Mouse (Mus musculus): ENCODE data around the gene Znrf3. TPM values are rescaled to one million over a fixed set of nuclear protein-coding genes. Genes with fewer than 3 reads are reported as not detected.
"Not testable (repeated sequence)": the region's sequence is repeated elsewhere in the genome, so short reads cannot be mapped to it uniquely, and the experiment has no call there.

Znrf3 gene
- polyA plus RNA-seq (2015; fragmentation: Nextera tagmentation; extraction: Ambion mirVana): 7.0 and 8.0 TPM in 2 replicates

DNA sequence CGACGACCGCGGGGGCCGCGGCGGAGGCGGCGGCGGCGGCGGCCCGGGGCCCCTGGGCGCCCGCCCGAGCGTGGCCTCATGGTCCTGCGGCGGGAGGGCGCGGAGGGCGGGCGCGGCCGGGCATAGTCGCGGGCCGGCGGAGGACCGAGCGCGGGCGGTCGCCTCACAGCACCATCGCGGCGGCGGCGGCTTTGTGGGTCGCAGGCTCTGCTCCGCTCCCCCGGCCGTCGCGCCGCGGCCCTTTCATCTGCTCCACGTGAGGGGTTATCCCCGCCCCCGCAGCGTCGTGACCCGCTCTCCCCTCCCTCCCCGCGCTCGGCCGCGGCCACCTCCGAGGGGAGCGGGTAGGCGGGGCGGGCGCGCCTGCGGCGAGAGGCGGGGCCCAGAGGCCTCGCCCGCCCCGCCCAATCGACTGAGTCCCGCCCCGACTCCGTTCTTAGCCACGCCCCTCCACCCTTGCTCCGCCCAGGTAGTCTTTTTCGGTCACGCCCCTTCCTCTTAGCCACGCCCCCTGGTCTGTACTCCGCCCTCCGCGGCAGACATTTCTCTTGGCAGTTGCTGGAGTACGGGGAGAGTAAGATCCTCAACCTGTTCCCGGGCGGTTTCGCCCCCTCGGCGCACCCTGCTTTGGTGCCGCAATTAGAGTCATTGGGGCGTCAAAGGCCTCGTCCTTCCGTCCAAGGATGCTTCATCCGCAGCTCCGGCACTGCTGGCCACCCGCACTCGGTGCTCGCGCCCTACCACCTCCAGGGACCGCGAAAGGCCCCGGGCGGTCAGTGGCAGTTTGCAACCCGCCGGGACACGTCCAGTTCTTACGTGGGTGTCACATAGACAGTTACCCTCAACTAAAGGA is at the start of gene Znrf3:
Gene Znrf3, minus strand, starts transcription at position 249 of the 853 bp plus-strand sequence.
- Histone ChIP-seq H3K4me1 (replicated peaks) (peaks cover 23% of the 10 kb centered on the region), H3K4me2 (peak within 1 kb of the TSS; percentile 87), H3K9me3 (no peaks in the 10 kb centered on the region), H3K36me3 (no peaks in the 10 kb centered on the region), H3K27ac (replicated peaks) (peak within 1 kb of the TSS; percentile 72), H3K4me3 (peak within 1 kb of the TSS; percentile 89), H3K27me3 (no peaks in the 10 kb centered on the region), H3K9ac (peak within 1 kb of the TSS; percentile 78)
- ATAC-seq (ENCODE audit: low FRiP score, low read depth): peak; percentile 94
- WGBS: under 1% methylated on average over 44 of the region's 106 CpGs

DNA sequence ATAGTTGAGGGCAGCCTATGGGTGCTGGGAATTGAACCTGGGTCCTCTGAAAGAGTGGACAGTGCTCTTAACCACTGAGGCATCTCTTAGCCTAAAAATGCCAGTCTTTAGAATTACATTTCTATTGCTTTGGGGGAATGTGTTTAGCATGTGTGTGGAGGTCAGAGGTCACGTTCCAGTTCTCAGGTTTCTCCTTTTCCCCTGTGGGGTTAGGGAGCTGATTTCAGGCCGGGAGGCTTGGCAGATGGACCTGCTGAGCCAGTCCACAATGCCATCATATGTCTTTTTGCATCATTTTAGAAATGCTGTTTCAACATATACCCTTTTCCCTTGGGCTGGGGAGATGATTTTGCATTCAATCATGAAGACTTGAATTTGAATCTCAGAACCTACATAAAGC is 49.2 kb upstream of the Znrf3 start:
- no peak overlapping the region for H3K4me3 ChIP-seq
- H3K27me3 ChIP-seq: no peaks in the 10 kb centered on the region
- WGBS: 66% methylated on average over 2 of the region's 2 CpGs
- H3K27ac ChIP-seq (replicated peaks): no peak overlapping the region
- H3K9ac ChIP-seq: no peak overlapping the region
- H3K4me1 ChIP-seq (replicated peaks): no peaks in the 10 kb centered on the region
- H3K4me2 ChIP-seq: no peak overlapping the region
- H3K9me3 ChIP-seq: no peaks in the 10 kb centered on the region
- no peak for ATAC-seq (ENCODE audit: low FRiP score, low read depth)
- no peaks in the 10 kb centered on the region for H3K36me3 ChIP-seq

DNA sequence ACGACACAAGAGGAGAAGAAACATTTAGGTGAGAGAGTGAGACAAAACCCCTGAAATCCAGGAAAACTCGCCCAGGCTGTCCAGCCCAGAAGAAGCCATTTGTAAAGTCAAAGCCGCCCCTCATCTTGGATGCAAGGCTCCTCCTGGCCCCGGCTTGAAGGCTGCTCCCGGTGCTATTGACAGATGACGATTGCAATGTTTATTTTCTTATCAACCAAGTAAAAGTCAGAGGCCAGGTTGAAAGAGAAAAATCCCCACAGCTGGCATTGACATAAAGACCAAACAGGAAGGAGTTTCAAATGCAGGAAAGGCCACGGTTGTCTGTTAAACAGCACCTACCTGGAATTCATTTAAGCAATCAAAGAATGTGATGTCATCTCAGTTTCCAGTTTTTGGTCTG is 47.3 kb upstream of the Znrf3 start:
- ATAC-seq (ENCODE audit: low FRiP score, low read depth): no peak
- no peak overlapping the region for H3K27ac ChIP-seq (replicated peaks)
- H3K27me3 ChIP-seq: no peaks in the 10 kb centered on the region
- H3K4me3 ChIP-seq: no peak overlapping the region
- no peaks in the 10 kb centered on the region for H3K9me3 ChIP-seq
- WGBS: 82% methylated on average over 7 of the region's 7 CpGs
- no peak overlapping the region for H3K4me2 ChIP-seq
- no peaks in the 10 kb centered on the region for H3K36me3 ChIP-seq
- H3K4me1 ChIP-seq (replicated peaks): no peaks in the 10 kb centered on the region
- H3K9ac ChIP-seq: no peak overlapping the region

DNA sequence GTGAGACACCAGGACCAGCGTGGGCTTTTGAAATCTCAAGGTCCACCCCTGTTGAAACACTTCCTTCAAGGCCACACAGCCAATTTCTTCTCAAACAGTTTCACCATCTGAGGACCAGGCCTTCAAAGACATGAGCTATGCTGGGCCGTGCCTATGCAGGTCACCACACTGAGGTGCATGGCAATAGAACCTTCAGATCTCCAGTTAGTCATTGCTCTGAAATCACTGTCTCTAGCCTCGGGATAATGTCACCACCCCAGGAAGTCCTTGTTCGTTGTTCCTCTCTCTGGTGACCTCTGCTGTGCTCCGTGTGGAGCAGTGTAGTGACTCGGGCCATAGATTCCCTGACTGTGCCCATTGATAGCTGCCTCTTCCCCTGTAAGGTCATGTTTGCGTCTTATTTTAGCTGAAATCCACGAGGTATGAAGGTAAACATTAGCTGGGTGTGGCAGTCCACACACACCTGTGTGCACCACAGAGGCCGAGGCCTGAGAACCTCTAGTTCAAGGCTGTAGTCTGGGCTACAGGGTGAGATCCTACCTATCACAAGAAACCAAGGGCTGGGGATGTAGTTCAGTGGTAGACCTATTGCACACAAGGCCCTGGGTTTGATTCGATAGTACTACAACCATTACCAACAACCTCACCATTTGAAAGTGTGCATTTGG is 46.5 kb upstream of the Znrf3 start:
- H3K36me3 ChIP-seq: no peaks in the 10 kb centered on the region
- H3K4me1 ChIP-seq (replicated peaks): no peaks in the 10 kb centered on the region
- no peak overlapping the region for H3K9ac ChIP-seq
- H3K27ac ChIP-seq (replicated peaks): no peak overlapping the region
- H3K27me3 ChIP-seq: no peaks in the 10 kb centered on the region
- H3K4me3 ChIP-seq: no peak overlapping the region
- 82% methylated on average over 10 of the region's 10 CpGs for WGBS
- no peak overlapping the region for H3K4me2 ChIP-seq
- no peaks in the 10 kb centered on the region for H3K9me3 ChIP-seq
- no peak for ATAC-seq (ENCODE audit: low FRiP score, low read depth)

DNA sequence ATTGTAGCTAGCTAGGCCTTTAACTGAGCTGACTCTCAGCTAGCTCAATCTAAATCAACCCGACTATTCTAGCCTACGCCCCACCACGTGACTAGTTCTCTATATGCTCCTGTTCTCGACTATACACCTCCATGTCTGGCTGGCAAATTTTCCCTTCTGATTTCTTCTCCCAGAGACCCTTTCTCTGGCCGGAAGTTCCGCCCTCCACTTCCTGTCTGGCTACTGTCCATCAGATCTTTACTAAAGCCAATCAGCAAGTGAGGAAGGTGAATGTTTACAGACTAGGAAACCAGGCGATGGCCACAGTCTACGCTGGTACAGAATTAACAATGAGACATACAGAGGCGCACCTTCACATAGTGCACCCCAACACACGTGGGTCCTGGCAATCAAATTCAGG is 44.8 kb upstream of the Znrf3 start:
- H3K27ac ChIP-seq (replicated peaks); H3K4me2 ChIP-seq; H3K27me3 ChIP-seq; ATAC-seq (ENCODE audit: low FRiP score, low read depth); H3K36me3 ChIP-seq; H3K9ac ChIP-seq; H3K4me3 ChIP-seq; H3K4me1 ChIP-seq (replicated peaks); H3K9me3 ChIP-seq: not testable (repeated sequence)
- WGBS: 91% methylated on average over 10 of the region's 10 CpGs

DNA sequence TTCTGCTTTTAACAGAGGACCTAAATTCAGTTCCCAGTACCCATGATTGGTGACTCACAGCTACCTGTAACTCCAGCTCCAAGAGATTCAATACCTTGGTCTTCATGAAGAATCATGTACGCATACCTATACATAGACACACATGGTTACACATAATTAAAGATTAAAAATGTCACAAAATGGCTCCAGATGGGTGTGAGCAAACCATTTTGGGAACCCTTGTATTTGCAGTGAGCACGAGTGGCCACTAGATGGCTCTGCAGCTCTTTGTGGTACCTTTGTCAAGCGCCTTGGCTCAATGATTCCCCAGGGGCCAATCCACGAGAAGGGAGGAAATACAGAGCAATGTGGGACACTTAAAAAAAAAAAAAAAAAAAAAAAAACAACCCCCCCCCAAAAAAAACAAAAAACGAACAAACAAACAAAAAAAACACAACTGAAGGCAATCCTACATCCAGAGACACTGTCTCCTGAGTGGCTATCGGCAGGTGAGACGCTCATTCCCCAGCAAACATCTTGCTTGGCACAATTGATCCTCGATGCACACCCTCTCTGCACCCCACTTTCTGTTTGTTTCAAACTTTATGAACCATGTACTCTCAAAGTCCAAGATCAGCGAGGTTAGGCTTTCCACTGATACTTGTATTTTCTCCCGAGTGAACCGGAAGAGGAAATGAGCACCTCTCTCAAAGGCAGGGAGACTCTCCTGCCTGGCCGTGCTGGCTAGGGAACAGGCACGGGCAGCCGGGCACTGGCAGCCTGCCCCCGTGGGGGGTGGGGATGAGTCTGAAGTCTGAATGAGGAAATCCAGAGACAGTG is 40.8 kb upstream of the Znrf3 start:
- Histone ChIP-seq H3K27ac (replicated peaks) (0 out of 2 replicates have a peak overlapping the region, but pooled peaks have one; percentile 33), H3K4me1 (replicated peaks) (peaks cover 5% of the 10 kb centered on the region; the same call in 1 of the 2 replicates), H3K4me3 (peak overlapping the region; percentile 42), H3K9ac (peak overlapping the region; percentile 43), H3K4me2 (peak overlapping the region; percentile 68), H3K36me3 (no peaks in the 10 kb centered on the region), H3K9me3 (no peaks in the 10 kb centered on the region), H3K27me3 (no peaks in the 10 kb centered on the region)
- WGBS: 17% methylated on average over 15 of the region's 15 CpGs
- ATAC-seq (ENCODE audit: low FRiP score, low read depth): peak; percentile 78; the same call in 1 of the 2 replicates

DNA sequence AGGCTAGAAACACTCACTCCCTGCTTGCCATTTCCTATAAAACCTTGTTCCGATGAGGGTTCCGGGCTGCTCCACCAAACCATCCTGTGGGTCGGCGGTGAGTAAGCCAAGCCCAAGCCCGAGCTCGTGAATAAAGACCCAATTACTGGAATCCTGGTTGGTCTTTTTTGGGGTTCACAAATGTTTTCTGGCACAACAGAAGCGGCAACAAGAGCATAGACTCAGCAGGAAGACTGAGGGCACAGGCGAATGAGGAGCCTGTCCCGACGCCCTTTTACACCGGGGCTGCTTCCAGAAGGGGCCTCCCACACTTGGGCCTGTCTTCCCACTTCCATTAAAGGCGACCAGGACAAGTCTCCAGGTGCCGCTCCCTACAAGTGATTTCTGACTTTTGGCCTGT is 37.9 kb upstream of the Znrf3 start:
- H3K36me3 ChIP-seq: no peaks in the 10 kb centered on the region
- no peak for ATAC-seq (ENCODE audit: low FRiP score, low read depth)
- no peak overlapping the region for H3K27ac ChIP-seq (replicated peaks)
- no peak overlapping the region for H3K4me2 ChIP-seq
- no peaks in the 10 kb centered on the region for H3K9me3 ChIP-seq
- peaks cover 5% of the 10 kb centered on the region; the same call in 1 of the 2 replicates for H3K4me1 ChIP-seq (replicated peaks)
- no peaks in the 10 kb centered on the region for H3K27me3 ChIP-seq
- H3K9ac ChIP-seq: no peak overlapping the region
- WGBS: 87% methylated on average over 13 of the region's 13 CpGs
- H3K4me3 ChIP-seq: no peak overlapping the region

DNA sequence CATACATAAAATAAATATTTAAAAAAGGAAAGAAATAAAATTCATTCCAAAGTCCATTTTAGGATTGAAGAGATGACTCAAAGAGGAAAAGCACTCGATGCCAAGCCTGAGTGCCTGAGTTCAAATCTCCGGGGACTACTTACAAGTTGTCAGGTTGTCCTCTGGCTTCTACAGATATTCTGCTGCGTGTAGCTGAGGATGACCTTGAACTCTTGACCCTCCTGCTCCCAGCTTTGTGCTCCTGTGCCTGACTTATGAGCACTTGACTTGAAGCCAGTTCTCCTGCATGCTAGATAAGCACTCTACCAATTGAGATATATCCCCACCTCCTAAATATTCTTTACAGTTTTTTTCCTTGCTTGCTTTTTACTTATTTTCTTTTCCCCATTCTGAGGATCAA is 34.2 kb upstream of the Znrf3 start:
- 91% methylated on average over 3 of the region's 3 CpGs for WGBS
- H3K9ac ChIP-seq: no peak overlapping the region
- H3K4me3 ChIP-seq: no peak overlapping the region
- no peak overlapping the region for H3K4me2 ChIP-seq
- no peaks in the 10 kb centered on the region for H3K27me3 ChIP-seq
- H3K27ac ChIP-seq (replicated peaks): no peak overlapping the region
- no peak for ATAC-seq (ENCODE audit: low FRiP score, low read depth)
- H3K36me3 ChIP-seq: no peaks in the 10 kb centered on the region
- no peaks in the 10 kb centered on the region for H3K9me3 ChIP-seq
- no peaks in the 10 kb centered on the region for H3K4me1 ChIP-seq (replicated peaks)

DNA sequence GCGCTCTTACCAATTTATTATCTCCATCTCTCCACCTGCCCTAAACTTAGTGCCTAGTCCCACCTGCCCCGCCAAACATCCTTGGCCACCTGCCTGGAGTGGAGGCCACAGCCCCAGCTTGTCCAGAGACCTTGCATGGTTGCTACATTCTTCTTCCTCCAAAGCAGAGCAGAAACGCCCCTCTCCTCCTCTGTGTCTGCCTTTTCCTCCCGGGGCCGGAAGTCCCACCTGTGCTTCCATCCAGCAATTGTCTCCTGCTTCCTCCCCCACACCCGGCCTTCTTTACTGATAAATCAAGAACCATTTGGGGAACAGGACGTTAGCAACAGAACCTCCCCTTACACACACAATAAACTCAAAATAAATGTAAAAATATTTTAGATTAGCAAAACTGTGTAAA is 33.5 kb upstream of the Znrf3 start:
- no peak for ATAC-seq (ENCODE audit: low FRiP score, low read depth)
- WGBS: 93% methylated on average over 7 of the region's 7 CpGs
- Histone ChIP-seq H3K36me3 (no peaks in the 10 kb centered on the region), H3K4me2 (no peak overlapping the region), H3K9me3 (no peaks in the 10 kb centered on the region), H3K4me3 (no peak overlapping the region), H3K9ac (no peak overlapping the region), H3K27ac (replicated peaks) (no peak overlapping the region), H3K4me1 (replicated peaks) (no peaks in the 10 kb centered on the region), H3K27me3 (no peaks in the 10 kb centered on the region)

DNA sequence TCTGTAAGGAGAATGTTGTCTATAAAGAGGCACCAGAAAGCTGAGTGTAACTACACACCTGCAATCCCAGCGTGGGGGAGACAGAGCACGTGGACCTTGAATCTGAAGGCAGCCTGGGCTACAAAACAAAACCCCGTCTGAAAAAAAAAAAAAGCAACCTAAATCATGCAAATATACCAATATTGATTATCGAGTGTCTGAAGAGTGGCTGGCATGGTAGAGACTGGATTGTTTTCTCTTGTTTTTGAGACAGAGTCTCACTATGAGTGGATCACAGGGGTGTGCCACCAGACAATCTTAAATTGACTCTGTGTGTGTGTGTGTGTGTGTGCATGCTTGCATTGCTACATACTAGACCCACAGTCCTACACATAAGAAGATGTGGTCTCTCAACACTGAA is 32.2 kb upstream of the Znrf3 start:
- no peak for ATAC-seq (ENCODE audit: low FRiP score, low read depth)
- Histone ChIP-seq H3K27ac (replicated peaks) (no peak overlapping the region), H3K4me2 (no peak overlapping the region), H3K36me3 (no peaks in the 10 kb centered on the region), H3K9me3 (no peaks in the 10 kb centered on the region), H3K4me3 (no peak overlapping the region), H3K9ac (no peak overlapping the region), H3K4me1 (replicated peaks) (no peaks in the 10 kb centered on the region), H3K27me3 (no peaks in the 10 kb centered on the region)
- 83% methylated on average over 4 of the region's 4 CpGs for WGBS

DNA sequence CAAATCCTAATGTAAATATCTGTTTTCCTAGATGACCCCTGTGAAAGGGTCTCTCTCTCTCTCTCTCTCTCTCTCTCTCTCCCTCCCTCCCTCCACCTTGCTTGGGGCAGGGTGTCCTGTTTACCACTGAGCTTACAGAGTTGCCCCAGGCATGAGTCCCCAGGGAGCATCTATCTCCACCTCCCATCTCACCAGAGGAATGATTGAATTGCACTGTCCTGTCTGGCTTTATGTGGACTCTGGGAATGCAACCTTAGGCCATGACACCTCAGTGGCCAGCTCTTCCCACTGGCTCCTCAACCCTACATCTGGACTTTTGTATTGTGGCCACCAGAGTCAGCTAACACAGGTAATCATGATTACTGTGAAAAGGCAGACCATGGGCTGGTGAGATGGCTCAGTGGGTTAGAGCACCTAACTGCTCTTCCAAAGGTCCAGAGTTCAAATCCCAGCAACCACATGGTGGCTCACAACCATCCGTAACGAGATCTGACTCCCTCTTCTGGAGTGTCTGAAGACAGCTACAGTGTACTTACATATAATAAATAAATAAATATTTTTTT is 31.0 kb upstream of the Znrf3 start:
- not testable (repeated sequence) for H3K27ac ChIP-seq (replicated peaks); H3K27me3 ChIP-seq; ATAC-seq (ENCODE audit: low FRiP score, low read depth); H3K9ac ChIP-seq; H3K36me3 ChIP-seq; H3K4me2 ChIP-seq; H3K4me3 ChIP-seq; H3K9me3 ChIP-seq; H3K4me1 ChIP-seq (replicated peaks)
- WGBS: 96% methylated on average over 2 of the region's 2 CpGs

All from hindbrain, embryonic 15.5 days (tissue).